Mouse (Mus musculus) midbrain, postnatal 0 days (tissue): ENCODE results near the gene Eif4a1. TPM values are rescaled to one million over a fixed set of nuclear protein-coding genes. Genes with fewer than 3 reads are reported as not detected.
A peak's percentile ranks its signal among the peaks of the same experiment; 100 is the strongest.

Source experiments
- ATAC-seq: fragments of 200-750 bp; cut with Nextera tagmentation; 2 replicates; pipeline ENCODE4 v1.8.0; 2017; ENCODE audit warnings: moderate number of reproducible peaks, mild to moderate bottlenecking, moderate TSS enrichment, moderate library complexity; ENCODE audit not compliant: low FRiP score
- DNase-seq: peaks from one replicate; pipeline ENCODE4 v3.0.0-alpha.2; 2015; ENCODE audit warnings: low spot score
- H3K27ac ChIP-seq: fragments of 300-500 bp; sonication (generic); 2 replicates; pipeline ENCODE4 v1.5.1; 2014; ENCODE audit warnings: low read depth, mild to moderate bottlenecking, low read length, mixed read lengths
- H3K27me3 ChIP-seq: fragments of 300-500 bp; sonication (generic); 2 replicates; pipeline ENCODE4 v1.6.1; 2014; ENCODE audit warnings: low read length, control low read depth, mixed read lengths; ENCODE audit not compliant: insufficient read depth
- H3K36me3 ChIP-seq: fragments of 300-500 bp; sonication (generic); 2 replicates; pipeline ENCODE4 v1.6.1; 2014; ENCODE audit warnings: low read length, control low read depth, mixed read lengths; ENCODE audit not compliant: insufficient read depth
- H3K4me1 ChIP-seq: fragments of 300-500 bp; sonication (generic); 2 replicates; pipeline ENCODE4 v1.6.1; 2014; ENCODE audit warnings: mild to moderate bottlenecking, control low read depth, antibody characterized with exemption, low read length, mixed read lengths; ENCODE audit not compliant: insufficient read depth
- H3K4me2 ChIP-seq: fragments of 300-500 bp; sonication (generic); 2 replicates; pipeline ENCODE4 v1.6.1; 2014; ENCODE audit warnings: low read depth, mild to moderate bottlenecking, low read length, mixed read lengths; ENCODE audit not compliant: poor library complexity, severe bottlenecking
- H3K4me3 ChIP-seq: fragments of 300-500 bp; sonication (generic); 2 replicates; pipeline ENCODE4 v1.5.1; 2014; ENCODE audit warnings: low read depth, mild to moderate bottlenecking, low read length, moderate library complexity
- H3K9ac ChIP-seq: fragments of 300-500 bp; sonication (generic); replicated peaks from 2 replicates; pipeline ENCODE4 v1.6.1; 2014; ENCODE audit warnings: mild to moderate bottlenecking, low read length, moderate library complexity, mixed read lengths; ENCODE audit not compliant: poor library complexity, severe bottlenecking
- H3K9me3 ChIP-seq: fragments of 300-500 bp; sonication (generic); 2 replicates; pipeline ENCODE4 v1.6.1; 2016; ENCODE audit warnings: low read length, control low read depth
- CTCF ChIP-seq: IDR thresholded peaks from 2 replicates; pipeline ENCODE4 v1.5.1; 2016; ENCODE audit warnings: antibody characterized with exemption, mild to moderate bottlenecking
- WGBS: fragments of 180-500 bp; shearing (Covaris S2); extraction: QIAGEN DNeasy Blood & Tissue Kit; methylation state at CpG from one replicate; pipeline ENCODE4 v1.1.7; 2014; 5-methylcytosine and 5-hydroxymethylcytosine counted together
- polyA plus RNA-seq: library from polyadenylated mRNA; unstranded; fragments of >200 nt; fragmentation: Nextera tagmentation; extraction: Ambion mirVana; gene quantifications from 2 replicates; pipeline ENCODE4 v1.2.1, GENCODE M21; 2015
- total RNA-seq: library from RNA; depleted of rRNA; stranded (reverse); fragments of >200 nt; gene quantifications from 2 replicates; pipeline ENCODE4 v1.2.3, GENCODE M21; 2014

Eif4a1 gene
- total and polyA plus RNA-seq, 2 experiments from 2014 or later, result 502 to 793 TPM

DNA sequence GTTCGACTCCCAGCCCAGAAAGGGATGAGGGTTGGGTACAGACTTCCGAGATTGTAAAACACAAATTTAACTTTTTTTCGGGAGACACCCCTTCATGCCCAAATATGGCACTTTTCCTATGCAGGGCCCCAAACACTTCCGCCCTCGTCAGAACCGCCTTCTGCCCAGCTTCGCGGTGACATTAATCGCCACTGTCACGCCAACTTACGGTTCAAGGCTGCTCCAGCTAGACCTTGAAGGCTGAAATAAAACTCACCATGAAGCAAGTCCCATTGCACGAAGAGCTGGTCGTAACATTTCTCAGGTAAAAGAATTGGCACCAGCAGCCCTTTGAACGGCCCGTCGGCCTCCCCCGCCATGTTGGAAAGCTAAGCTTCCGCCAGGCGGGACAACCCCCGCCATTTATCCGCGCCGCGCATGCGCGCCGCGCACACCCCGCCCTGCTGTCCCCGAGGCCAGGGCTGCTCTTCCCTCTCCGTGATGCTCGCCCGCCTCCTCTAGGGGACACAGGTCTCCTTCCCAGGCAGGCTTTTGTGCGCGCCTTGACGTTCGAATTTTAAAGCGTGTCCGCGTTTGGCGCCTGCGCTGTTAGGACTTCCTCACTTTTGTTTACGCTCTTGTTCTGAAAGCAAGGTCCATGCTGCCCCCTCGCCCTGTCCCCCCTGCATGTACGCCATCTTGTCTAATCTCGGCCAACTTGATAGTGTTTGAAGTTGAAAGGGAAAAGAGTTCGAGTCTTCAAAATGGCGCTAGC lies 9.8 kb downstream of the Eif4a1 start, which contains the start of gene Mpdu1:
Gene Mpdu1, minus strand, starts transcription at position 430 of the 754 bp plus-strand sequence.
- no peaks in the 10 kb centered on the region for H3K27me3 ChIP-seq
- 0 out of 2 replicates have a peak, but pooled peaks cover 5% of the 10 kb centered on the region for H3K4me1 ChIP-seq
- peak within 1 kb of the TSS; percentile 57 for H3K4me3 ChIP-seq
- WGBS, result under 1% methylated on average over 48 of the region's 48 CpGs
- peak within 1 kb of the TSS; percentile 51 for H3K4me2 ChIP-seq
- H3K9me3 ChIP-seq, result no peaks in the 10 kb centered on the region
- DNase-seq (peak; percentile 99), ATAC-seq (peak; percentile 95)
- peak; percentile 70 for TF ChIP-seq CTCF
- H3K9ac ChIP-seq, result peak within 1 kb of the TSS; percentile 66
- peaks cover 43% of the 10 kb centered on the region for H3K36me3 ChIP-seq
- peak within 1 kb of the TSS; percentile 88 for H3K27ac ChIP-seq

GRCm38 (mm10) chr11:69661221-69661881 lies 10.9 kb downstream of the Eif4a1 start:
- no peak for DNase-seq
- Histone ChIP-seq H3K27me3 (no peaks in the 10 kb centered on the region), H3K4me3 (peak overlapping the region; percentile 57), H3K9ac (peak overlapping the region; percentile 66; the same call in 1 of the 2 replicates), H3K4me1 (0 out of 2 replicates have a peak, but pooled peaks cover 5% of the 10 kb centered on the region), H3K4me2 (peak overlapping the region; percentile 51), H3K27ac (peak overlapping the region; percentile 49; the same call in 1 of the 2 replicates), H3K9me3 (no peaks in the 10 kb centered on the region), H3K36me3 (peaks cover 42% of the 10 kb centered on the region)
- 66% methylated on average over 3 of the region's 3 CpGs for WGBS
- no peak for ATAC-seq
- peak; percentile 19; the same call in 1 of the 2 replicates for TF ChIP-seq CTCF

DNA sequence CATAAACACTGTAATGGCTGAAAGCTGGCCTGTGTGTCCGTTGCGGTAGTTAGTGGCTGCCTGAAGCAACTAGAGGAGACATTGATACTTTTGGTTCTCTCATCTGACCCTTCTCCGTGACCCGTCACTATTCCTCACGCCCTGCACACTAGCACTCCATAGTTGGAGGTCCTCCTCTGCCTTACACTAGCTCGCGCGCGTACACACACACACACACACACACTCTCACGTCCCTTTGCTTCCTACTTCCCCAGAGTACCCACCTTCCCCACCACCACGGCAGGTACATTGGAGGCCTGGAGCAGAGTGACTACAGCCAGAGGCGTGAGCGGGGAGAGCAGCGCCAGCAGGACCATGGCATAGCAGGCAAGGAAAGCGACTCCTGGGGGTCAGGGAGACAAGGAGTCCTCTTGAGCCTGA lies 14.8 kb downstream of the Eif4a1 start:
- 89% methylated on average over 15 of the region's 15 CpGs for WGBS
- Histone ChIP-seq H3K4me3 (no peak overlapping the region), H3K27ac (no peak overlapping the region), H3K27me3 (no peaks in the 10 kb centered on the region), H3K9ac (no peak overlapping the region), H3K4me1 (0 out of 2 replicates have a peak, but pooled peaks cover 10% of the 10 kb centered on the region), H3K4me2 (no peak overlapping the region), H3K9me3 (no peaks in the 10 kb centered on the region), H3K36me3 (peaks cover 26% of the 10 kb centered on the region)
- TF ChIP-seq CTCF, result no peak
- DNase-seq, result no peak
- no peak for ATAC-seq

GRCm38 (mm10) chr11:69656617-69657461 lies 15.4 kb downstream of the Eif4a1 start:
- Histone ChIP-seq H3K4me1 (0 out of 2 replicates have a peak, but pooled peaks cover 10% of the 10 kb centered on the region), H3K4me2 (no peak overlapping the region), H3K9ac (no peak overlapping the region), H3K27ac (no peak overlapping the region), H3K4me3 (no peak overlapping the region), H3K36me3 (peaks cover 32% of the 10 kb centered on the region), H3K9me3 (no peaks in the 10 kb centered on the region), H3K27me3 (no peaks in the 10 kb centered on the region)
- ATAC-seq (no peak), DNase-seq (peak; percentile 76)
- TF ChIP-seq CTCF, result peak; percentile 89
- WGBS, result 81% methylated on average over 10 of the region's 10 CpGs

- WGBS, result 88% methylated on average over 5 of the region's 5 CpGs
- H3K4me2 ChIP-seq, result no peak overlapping the region
- no peak for ATAC-seq
- DNase-seq, result no peak
- no peak overlapping the region for H3K9ac ChIP-seq
- no peak overlapping the region for H3K27ac ChIP-seq
- no peaks in the 10 kb centered on the region for H3K27me3 ChIP-seq
- peaks cover 38% of the 10 kb centered on the region for H3K36me3 ChIP-seq
- TF ChIP-seq CTCF, result no peak
- 0 out of 2 replicates have a peak, but pooled peaks cover 4% of the 10 kb centered on the region for H3K4me1 ChIP-seq
- H3K4me3 ChIP-seq, result no peak overlapping the region
- H3K9me3 ChIP-seq, result no peaks in the 10 kb centered on the region
Observed at GRCm38 (mm10) chr11:69656065-69656455, 16.2 kb downstream of the Eif4a1 start.
